Mouse (Mus musculus): ENCODE results near the gene Rpl37. TPM values are rescaled to one million over a fixed set of nuclear protein-coding genes. Genes with fewer than 3 reads are reported as not detected.

The Rpl37 gene
- polyA plus RNA-seq, 1 experiment from 2014 or later, result 580 TPM

DNA sequence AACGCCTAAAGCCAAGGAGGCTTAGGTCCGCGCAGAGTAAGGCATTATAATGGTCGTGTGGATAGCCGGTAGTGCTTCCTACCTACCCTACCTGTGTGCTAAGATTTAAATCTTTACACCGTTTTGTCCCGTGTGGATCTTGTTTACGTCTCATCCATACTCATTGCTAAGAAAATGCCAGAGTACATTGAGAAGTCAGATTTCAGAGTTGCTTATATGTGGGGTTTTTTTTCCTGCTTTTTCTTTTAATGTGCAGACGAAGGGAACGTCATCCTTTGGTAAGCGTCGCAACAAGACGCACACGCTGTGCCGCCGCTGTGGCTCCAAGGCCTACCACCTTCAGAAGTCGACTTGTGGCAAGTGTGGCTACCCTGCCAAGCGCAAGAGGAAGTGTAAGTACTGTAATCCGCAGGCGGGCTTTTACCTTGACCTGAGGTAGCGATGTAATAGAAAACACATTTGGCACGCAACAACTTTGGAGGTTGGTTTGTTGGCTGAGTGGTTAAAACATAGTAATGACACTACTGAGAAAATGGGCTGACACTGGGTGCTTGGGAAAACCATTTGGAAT, 671 bp downstream of the Rpl37 start:
- Histone ChIP-seq H3K27ac (replicated peaks; ENCODE audit: low read depth, low read length) (peak overlapping the region; percentile 85), H3K4me2 (ENCODE audit: low read depth, low read length) (peak overlapping the region; percentile 66), H3K4me1 (ENCODE audit: control insufficient read depth, insufficient read depth, low read length) (no peaks in the 10 kb centered on the region), H3K9me3 (replicated peaks; ENCODE audit: control insufficient read depth, low read length) (no peaks in the 10 kb centered on the region), H3K9ac (replicated peaks; ENCODE audit: low read length) (peak overlapping the region; percentile 97), H3K36me3 (replicated peaks; ENCODE audit: control insufficient read depth, insufficient read depth, low read depth, low read length) (peaks cover 4% of the 10 kb centered on the region), H3K4me3 (ENCODE audit: low read depth, low read length) (peak overlapping the region; percentile 93), H3K27me3 (ENCODE audit: control insufficient read depth, insufficient read depth, low read length) (no peaks in the 10 kb centered on the region)
- ATAC-seq (replicated peaks; ENCODE audit: insufficient number of reproducible peaks, low FRiP score, low TSS enrichment, low read depth) (no peak; the same call in 1 of the 2 replicates), DNase-seq (ENCODE audit: low spot score) (no peak)
- 2% methylated on average over 22 of the region's 22 CpGs for WGBS

DNA sequence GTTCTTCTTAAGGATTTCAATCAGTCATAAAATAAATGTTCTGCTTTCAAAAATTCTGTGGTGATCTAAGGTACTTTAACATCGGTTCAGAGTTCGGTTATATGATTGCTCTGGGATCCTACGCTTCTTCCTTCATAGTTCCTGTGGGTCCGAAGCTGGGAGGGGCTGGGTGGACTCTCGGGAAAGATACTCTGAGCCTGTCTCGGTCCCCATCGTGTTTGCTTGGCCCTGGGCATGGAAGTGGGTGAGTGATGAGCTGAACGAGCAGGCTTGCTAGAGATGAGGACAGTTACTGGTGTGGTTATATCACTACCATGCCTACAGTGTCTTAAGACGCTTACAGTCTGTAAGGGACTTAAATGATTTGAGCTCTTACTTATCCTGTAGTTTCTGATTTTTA, 2.2 kb downstream of the Rpl37 start:
- no peak overlapping the region for H3K4me3 ChIP-seq (ENCODE audit: low read depth, low read length)
- H3K9me3 ChIP-seq (replicated peaks; ENCODE audit: control insufficient read depth, low read length), result no peaks in the 10 kb centered on the region
- H3K27ac ChIP-seq (replicated peaks; ENCODE audit: low read depth, low read length), result no peak overlapping the region
- no peak for DNase-seq (ENCODE audit: low spot score)
- peaks cover 4% of the 10 kb centered on the region for H3K36me3 ChIP-seq (replicated peaks; ENCODE audit: control insufficient read depth, insufficient read depth, low read depth, low read length)
- 90% methylated on average over 9 of the region's 9 CpGs for WGBS
- no peaks in the 10 kb centered on the region for H3K27me3 ChIP-seq (ENCODE audit: control insufficient read depth, insufficient read depth, low read length)
- ATAC-seq (replicated peaks; ENCODE audit: insufficient number of reproducible peaks, low FRiP score, low TSS enrichment, low read depth), result no peak
- H3K9ac ChIP-seq (replicated peaks; ENCODE audit: low read length), result no peak overlapping the region
- no peaks in the 10 kb centered on the region for H3K4me1 ChIP-seq (ENCODE audit: control insufficient read depth, insufficient read depth, low read length)
- H3K4me2 ChIP-seq (ENCODE audit: low read depth, low read length), result no peak overlapping the region

DNA sequence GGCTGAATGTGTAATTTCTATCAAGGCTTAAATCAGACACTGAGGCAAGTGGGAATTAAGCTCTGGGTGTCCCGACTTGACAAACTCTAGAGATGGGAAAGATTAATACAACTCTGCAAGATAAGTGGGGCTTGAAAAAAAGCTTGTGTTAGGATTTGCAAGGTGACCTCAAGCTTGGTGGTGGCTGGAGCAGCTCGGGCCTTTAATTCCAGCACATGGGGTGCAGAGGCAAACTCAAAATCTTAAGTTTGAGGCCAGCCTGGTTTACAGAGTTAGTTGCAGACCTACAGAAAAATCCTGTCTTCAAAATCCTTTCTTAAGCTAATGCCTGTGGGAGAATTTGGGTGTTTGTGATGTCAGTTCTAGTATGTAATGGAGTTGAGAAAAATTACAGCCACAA, 2.7 kb downstream of the Rpl37 start:
- H3K27me3 ChIP-seq (ENCODE audit: control insufficient read depth, insufficient read depth, low read length), result no peaks in the 10 kb centered on the region
- no peak for DNase-seq (ENCODE audit: low spot score)
- no peaks in the 10 kb centered on the region for H3K4me1 ChIP-seq (ENCODE audit: control insufficient read depth, insufficient read depth, low read length)
- no peak overlapping the region for H3K27ac ChIP-seq (replicated peaks; ENCODE audit: low read depth, low read length)
- H3K4me3 ChIP-seq (ENCODE audit: low read depth, low read length), result no peak overlapping the region
- no peak overlapping the region for H3K9ac ChIP-seq (replicated peaks; ENCODE audit: low read length)
- H3K4me2 ChIP-seq (ENCODE audit: low read depth, low read length), result no peak overlapping the region
- WGBS, result 85% methylated on average over 2 of the region's 2 CpGs
- H3K9me3 ChIP-seq (replicated peaks; ENCODE audit: control insufficient read depth, low read length), result no peaks in the 10 kb centered on the region
- ATAC-seq (replicated peaks; ENCODE audit: insufficient number of reproducible peaks, low FRiP score, low TSS enrichment, low read depth), result no peak
- H3K36me3 ChIP-seq (replicated peaks; ENCODE audit: control insufficient read depth, insufficient read depth, low read depth, low read length), result peaks cover 4% of the 10 kb centered on the region

DNA sequence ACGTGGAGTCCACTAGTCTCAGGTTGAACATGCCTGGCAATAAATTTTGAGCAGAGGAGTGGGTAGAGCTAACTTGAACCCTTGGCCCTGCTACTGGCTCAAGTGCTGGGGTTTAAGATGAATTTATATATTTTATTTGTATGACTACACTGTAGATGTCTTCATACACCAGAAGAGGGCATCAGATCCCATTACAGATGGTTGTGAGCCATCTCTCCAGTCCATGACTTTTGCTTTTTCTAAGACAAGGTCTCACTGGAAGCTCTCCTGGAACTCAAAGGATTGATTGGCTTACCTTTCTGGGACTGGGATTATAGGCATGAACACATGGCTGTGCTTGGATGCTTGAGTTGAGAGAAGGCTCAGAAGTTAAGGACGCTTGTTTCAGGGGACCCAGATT, 3.3 kb downstream of the Rpl37 start:
- Histone ChIP-seq H3K4me2 (ENCODE audit: low read depth, low read length) (no peak overlapping the region), H3K9ac (replicated peaks; ENCODE audit: low read length) (no peak overlapping the region), H3K27me3 (ENCODE audit: control insufficient read depth, insufficient read depth, low read length) (no peaks in the 10 kb centered on the region), H3K4me1 (ENCODE audit: control insufficient read depth, insufficient read depth, low read length) (no peaks in the 10 kb centered on the region), H3K36me3 (replicated peaks; ENCODE audit: control insufficient read depth, insufficient read depth, low read depth, low read length) (peaks cover 4% of the 10 kb centered on the region), H3K27ac (replicated peaks; ENCODE audit: low read depth, low read length) (no peak overlapping the region), H3K4me3 (ENCODE audit: low read depth, low read length) (no peak overlapping the region), H3K9me3 (replicated peaks; ENCODE audit: control insufficient read depth, low read length) (no peaks in the 10 kb centered on the region)
- DNase-seq (ENCODE audit: low spot score), result no peak
- WGBS, result 91% methylated on average over 2 of the region's 2 CpGs
- no peak for ATAC-seq (replicated peaks; ENCODE audit: insufficient number of reproducible peaks, low FRiP score, low TSS enrichment, low read depth)

DNA sequence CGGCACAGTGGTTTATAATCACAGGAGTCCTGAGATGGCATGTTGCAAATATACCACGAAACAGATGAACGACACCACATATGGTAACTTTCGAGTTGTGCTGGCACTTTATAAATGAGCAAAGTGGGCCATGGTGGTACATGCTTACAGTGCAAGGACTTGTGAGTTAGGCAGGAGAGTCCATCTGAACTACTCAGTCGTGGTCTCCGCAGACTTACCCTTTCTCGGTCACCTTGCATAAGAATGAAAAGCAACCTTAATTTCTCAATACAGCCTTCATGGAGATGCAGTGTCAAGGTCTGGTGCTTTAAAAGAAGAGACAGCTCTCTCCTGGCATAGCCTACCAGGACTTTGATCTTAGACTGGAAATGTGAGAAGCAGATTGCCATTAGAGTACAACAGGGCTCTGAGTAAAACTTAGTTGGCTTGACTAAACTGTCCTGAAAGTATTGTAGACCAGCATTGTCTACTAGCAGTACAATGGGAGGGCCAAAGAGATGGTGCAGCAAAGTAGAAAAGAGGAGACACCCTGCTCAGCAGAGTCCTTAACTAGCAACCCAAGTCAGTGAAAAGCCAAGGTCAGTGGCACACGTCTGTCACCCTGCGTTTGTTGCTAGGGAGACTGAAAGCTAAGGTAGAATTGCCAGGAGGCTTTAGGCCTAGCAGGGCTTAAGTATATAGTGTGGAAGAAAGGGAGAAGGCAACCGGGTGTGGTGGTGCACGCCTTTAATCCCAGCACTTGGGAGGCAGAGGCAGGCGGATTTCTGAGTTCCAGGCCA, 5.3 kb downstream of the Rpl37 start:
- Histone ChIP-seq H3K4me1 (ENCODE audit: control insufficient read depth, insufficient read depth, low read length) (no peaks in the 10 kb centered on the region), H3K27me3 (ENCODE audit: control insufficient read depth, insufficient read depth, low read length) (no peaks in the 10 kb centered on the region), H3K27ac (replicated peaks; ENCODE audit: low read depth, low read length) (no peak overlapping the region), H3K4me2 (ENCODE audit: low read depth, low read length) (no peak overlapping the region), H3K36me3 (replicated peaks; ENCODE audit: control insufficient read depth, insufficient read depth, low read depth, low read length) (peaks cover 4% of the 10 kb centered on the region), H3K9me3 (replicated peaks; ENCODE audit: control insufficient read depth, low read length) (no peaks in the 10 kb centered on the region), H3K4me3 (ENCODE audit: low read depth, low read length) (no peak overlapping the region), H3K9ac (replicated peaks; ENCODE audit: low read length) (no peak overlapping the region)
- DNase-seq (ENCODE audit: low spot score), result no peak
- WGBS, result 90% methylated on average over 12 of the region's 12 CpGs
- ATAC-seq (replicated peaks; ENCODE audit: insufficient number of reproducible peaks, low FRiP score, low TSS enrichment, low read depth), result no peak

DNA sequence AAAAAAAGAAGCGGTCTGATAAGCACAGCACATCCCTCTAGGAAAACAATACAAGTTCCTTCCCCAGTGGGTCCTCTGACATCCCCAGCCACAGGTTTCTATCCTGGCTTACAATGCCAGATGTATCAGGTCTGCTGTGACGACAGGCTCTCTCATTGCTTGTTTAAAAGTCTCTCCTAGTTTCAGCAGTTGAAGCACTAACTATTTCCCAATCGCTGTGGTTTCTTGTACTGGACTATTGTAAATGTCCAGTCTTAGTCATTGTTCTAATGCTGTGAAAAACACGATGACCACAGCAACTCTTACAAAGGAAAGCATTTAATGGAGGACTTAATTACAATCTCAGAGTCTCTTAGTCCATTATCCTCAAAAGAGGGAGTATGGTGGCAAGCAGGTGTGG, 10.0 kb downstream of the Rpl37 start:
- 81% methylated on average over 4 of the region's 4 CpGs for WGBS
- Histone ChIP-seq H3K4me2 (ENCODE audit: low read depth, low read length) (no peak overlapping the region), H3K4me1 (ENCODE audit: control insufficient read depth, insufficient read depth, low read length) (no peaks in the 10 kb centered on the region), H3K36me3 (replicated peaks; ENCODE audit: control insufficient read depth, insufficient read depth, low read depth, low read length) (no peaks in the 10 kb centered on the region), H3K9me3 (replicated peaks; ENCODE audit: control insufficient read depth, low read length) (no peaks in the 10 kb centered on the region), H3K4me3 (ENCODE audit: low read depth, low read length) (no peak overlapping the region), H3K27ac (replicated peaks; ENCODE audit: low read depth, low read length) (no peak overlapping the region), H3K27me3 (ENCODE audit: control insufficient read depth, insufficient read depth, low read length) (no peaks in the 10 kb centered on the region), H3K9ac (replicated peaks; ENCODE audit: low read length) (no peak overlapping the region)
- no peak for DNase-seq (ENCODE audit: low spot score)
- ATAC-seq (replicated peaks; ENCODE audit: insufficient number of reproducible peaks, low FRiP score, low TSS enrichment, low read depth), result no peak

DNA sequence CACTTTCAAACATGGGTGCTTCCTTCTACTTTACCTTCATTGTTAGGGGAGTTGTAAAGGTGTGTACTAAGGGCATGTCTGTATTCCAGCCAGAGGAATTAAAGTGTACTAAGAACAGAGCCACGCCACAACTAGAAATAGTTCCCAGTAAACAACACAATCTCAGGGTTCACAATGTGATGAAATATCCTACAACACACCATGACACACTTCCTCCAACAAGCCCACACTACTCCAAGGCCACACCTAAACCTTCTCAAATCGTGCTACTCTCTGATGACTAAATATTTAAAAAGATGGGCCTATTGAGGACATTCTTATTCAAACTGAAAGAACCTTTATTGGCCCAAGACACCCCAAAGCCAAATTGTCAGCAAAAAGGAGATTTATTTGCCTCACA, 11.0 kb downstream of the Rpl37 start:
- no peak overlapping the region for H3K27ac ChIP-seq (replicated peaks; ENCODE audit: low read depth, low read length)
- H3K4me1 ChIP-seq (ENCODE audit: control insufficient read depth, insufficient read depth, low read length), result no peaks in the 10 kb centered on the region
- no peak overlapping the region for H3K4me3 ChIP-seq (ENCODE audit: low read depth, low read length)
- 94% methylated on average over 2 of the region's 2 CpGs for WGBS
- no peak overlapping the region for H3K4me2 ChIP-seq (ENCODE audit: low read depth, low read length)
- H3K9me3 ChIP-seq (replicated peaks; ENCODE audit: control insufficient read depth, low read length), result no peaks in the 10 kb centered on the region
- ATAC-seq (replicated peaks; ENCODE audit: insufficient number of reproducible peaks, low FRiP score, low TSS enrichment, low read depth), result no peak
- H3K36me3 ChIP-seq (replicated peaks; ENCODE audit: control insufficient read depth, insufficient read depth, low read depth, low read length), result no peaks in the 10 kb centered on the region
- no peak for DNase-seq (ENCODE audit: low spot score)
- no peak overlapping the region for H3K9ac ChIP-seq (replicated peaks; ENCODE audit: low read length)
- H3K27me3 ChIP-seq (ENCODE audit: control insufficient read depth, insufficient read depth, low read length), result no peaks in the 10 kb centered on the region

DNA sequence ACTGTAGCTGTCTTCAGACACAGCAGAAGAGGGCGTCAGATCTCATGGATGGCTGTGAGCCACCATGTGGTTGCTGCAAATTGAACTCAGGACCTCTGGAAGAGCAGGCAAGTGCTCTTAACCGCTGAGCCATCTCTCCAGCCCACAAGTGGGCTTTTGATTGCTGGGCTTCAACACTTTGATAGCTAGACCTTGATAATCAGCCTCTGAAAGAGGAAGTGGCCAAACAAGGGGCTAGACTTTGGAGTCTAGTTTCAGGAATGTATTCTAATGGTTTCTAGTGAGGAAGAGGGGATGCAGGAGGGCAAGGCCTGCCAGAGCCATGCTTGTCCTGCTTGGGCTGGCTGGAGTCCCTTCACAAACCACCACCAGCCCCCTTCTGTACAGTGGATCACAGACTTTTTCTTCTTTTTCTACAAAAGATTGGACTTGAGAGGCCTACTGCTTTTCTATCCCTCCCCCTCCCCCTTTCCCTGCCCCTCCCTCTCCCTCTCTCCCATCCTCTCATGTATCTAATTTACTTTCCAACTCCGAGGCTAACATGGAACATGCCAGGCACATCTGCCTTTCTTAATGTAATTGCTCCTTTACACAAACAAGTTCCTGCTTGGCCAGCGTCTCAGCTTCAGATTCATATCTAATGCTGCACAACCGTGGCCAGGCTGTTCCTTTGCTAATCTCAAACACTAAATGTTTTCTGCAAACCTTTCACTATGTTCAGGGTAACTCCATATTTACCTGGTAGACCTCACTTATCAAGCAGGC, 11.9 kb downstream of the Rpl37 start:
- H3K9me3 ChIP-seq (replicated peaks; ENCODE audit: control insufficient read depth, low read length), result no peaks in the 10 kb centered on the region
- no peak for ATAC-seq (replicated peaks; ENCODE audit: insufficient number of reproducible peaks, low FRiP score, low TSS enrichment, low read depth)
- 67% methylated on average over 5 of the region's 5 CpGs for WGBS
- no peak overlapping the region for H3K27ac ChIP-seq (replicated peaks; ENCODE audit: low read depth, low read length)
- no peak overlapping the region for H3K4me3 ChIP-seq (ENCODE audit: low read depth, low read length)
- H3K4me1 ChIP-seq (ENCODE audit: control insufficient read depth, insufficient read depth, low read length), result no peaks in the 10 kb centered on the region
- DNase-seq (ENCODE audit: low spot score), result no peak
- no peaks in the 10 kb centered on the region for H3K36me3 ChIP-seq (replicated peaks; ENCODE audit: control insufficient read depth, insufficient read depth, low read depth, low read length)
- no peak overlapping the region for H3K9ac ChIP-seq (replicated peaks; ENCODE audit: low read length)
- H3K27me3 ChIP-seq (ENCODE audit: control insufficient read depth, insufficient read depth, low read length), result no peaks in the 10 kb centered on the region
- H3K4me2 ChIP-seq (ENCODE audit: low read depth, low read length), result no peak overlapping the region

All from embryonic facial prominence, embryonic 11.5 days (tissue).